Mouse (Mus musculus) CH12.LX (cell line): ENCODE results near the gene Gon7. TPM values are rescaled to one million over a fixed set of nuclear protein-coding genes. Genes with fewer than 3 reads are reported as not detected.

Experiments
- DNase-seq: peaks from one replicate; pipeline ENCODE4 v3.0.0-alpha.2; 2013; ENCODE audit errors: extremely low read depth
- H3K27ac ChIP-seq: 2 replicates; pipeline ENCODE4 v1.5.1; 2012; ENCODE audit warnings: low read depth, mild to moderate bottlenecking, control low read depth, moderate library complexity; ENCODE audit not compliant: insufficient read depth
- H3K27me3 ChIP-seq: replicated peaks from 2 replicates; pipeline ENCODE3; 2012; ENCODE audit warnings: inconsistent platforms
- H3K36me3 ChIP-seq, 2 experiments: replicated peaks in 1 of 2; 2 replicates each; pipeline versions ENCODE3 to v1.6.1; 2012; ENCODE audit warnings: inconsistent platforms in 1 of 2, low read length in 1 of 2, mild to moderate bottlenecking in 1 of 2, mixed read lengths in 1 of 2, moderate library complexity in 1 of 2; ENCODE audit not compliant: control insufficient read depth in 1 of 2, insufficient read depth in 1 of 2
- H3K4me1 ChIP-seq, 2 experiments: 2 replicates each; pipeline ENCODE4 v1.6.1; 2012; ENCODE audit warnings: inconsistent platforms in 1 of 2, moderate library complexity in 1 of 2; ENCODE audit not compliant: insufficient read depth in 2 of 2, control insufficient read depth in 1 of 2
- H3K4me2 ChIP-seq: 2 replicates; pipeline ENCODE4 v1.6.1; 2012; ENCODE audit warnings: low read depth, mild to moderate bottlenecking, control low read depth; ENCODE audit not compliant: poor library complexity, insufficient read depth, severe bottlenecking
- H3K4me3 ChIP-seq, 3 experiments: fragments of 150-350 bp in 1 of 3; sonication (generic) in 1 of 3; replicated peaks in 1 of 3; 2 replicates each; pipeline versions ENCODE3 to v1.5.1; 2011 to 2012; ENCODE audit warnings: low read depth in 2 of 3, low read length in 2 of 3, mild to moderate bottlenecking in 2 of 3, moderate library complexity in 2 of 3, control low read depth in 1 of 3, improper control_type of control experiment in 1 of 3, inconsistent platforms in 1 of 3, mixed read lengths in 1 of 3; ENCODE audit not compliant: poor library complexity in 1 of 3
- H3K79me2 ChIP-seq: replicated peaks from 2 replicates; pipeline ENCODE4 v1.6.1; 2012; ENCODE audit warnings: mild to moderate bottlenecking, moderate library complexity; ENCODE audit not compliant: control insufficient read depth, poor library complexity, insufficient read depth, severe bottlenecking; ENCODE audit errors: extremely low read depth
- H3K9ac ChIP-seq: 2 replicates; pipeline ENCODE4 v1.6.1; 2012; ENCODE audit warnings: low read depth, mild to moderate bottlenecking, control low read depth, moderate library complexity; ENCODE audit not compliant: insufficient read depth
- H3K9me3 ChIP-seq: replicated peaks from 2 replicates; pipeline ENCODE3; 2012; ENCODE audit warnings: low read length, inconsistent platforms, mixed read lengths
- E2F4 ChIP-seq: IDR thresholded peaks from 2 replicates; pipeline ENCODE4 v1.6.1; 2011; ENCODE audit warnings: low read depth, low read length, improper control_type of control experiment; ENCODE audit not compliant: insufficient replicate concordance
- EP300 ChIP-seq: IDR thresholded peaks from 2 replicates; pipeline ENCODE4 v1.6.1; 2011; ENCODE audit warnings: low read length, improper control_type of control experiment
- ETS1 ChIP-seq: conservative IDR thresholded peaks from 2 replicates; pipeline ENCODE4 v1.6.1; 2012; ENCODE audit warnings: low read depth, mild to moderate bottlenecking, inconsistent platforms, low read length, improper control_type of control experiment, moderate library complexity
- GABPA ChIP-seq: IDR thresholded peaks from 2 replicates; pipeline ENCODE4 v1.6.1; 2012; ENCODE audit warnings: low read depth, low read length, improper control_type of control experiment, inconsistent platforms; ENCODE audit not compliant: insufficient replicate concordance
- MAFK ChIP-seq: IDR thresholded peaks from 2 replicates; pipeline ENCODE4 v1.6.1; 2011; ENCODE audit warnings: low read length, improper control_type of control experiment; ENCODE audit not compliant: insufficient replicate concordance
- MAX ChIP-seq: IDR thresholded peaks from 2 replicates; pipeline ENCODE4 v1.6.1; 2011; ENCODE audit warnings: low read length, improper control_type of control experiment
- MEF2A ChIP-seq: IDR thresholded peaks from 2 replicates; pipeline ENCODE4 v1.6.1; 2014; ENCODE audit warnings: low read depth, mild to moderate bottlenecking, inconsistent platforms, low read length, improper control_type of control experiment, borderline replicate concordance
- MXI1 ChIP-seq: IDR thresholded peaks from 2 replicates; pipeline ENCODE4 v1.6.1; 2011; ENCODE audit warnings: mild to moderate bottlenecking, low read depth, low read length, improper control_type of control experiment
- MYC ChIP-seq: IDR thresholded peaks from 2 replicates; pipeline ENCODE4 v1.6.1; 2011; ENCODE audit warnings: low read depth, mild to moderate bottlenecking, improper control_type of control experiment, low read length
- RCOR1 ChIP-seq: conservative IDR thresholded peaks from 2 replicates; pipeline ENCODE4 v1.6.1; 2012; ENCODE audit warnings: low read depth, mild to moderate bottlenecking, inconsistent platforms, low read length, improper control_type of control experiment
- ZC3H11A ChIP-seq: IDR thresholded peaks from 2 replicates; pipeline ENCODE4 v1.6.1; 2012; ENCODE audit warnings: low read depth, mild to moderate bottlenecking, inconsistent platforms, low read length, improper control_type of control experiment
- ZNF384 ChIP-seq: IDR thresholded peaks from 2 replicates; pipeline ENCODE4 v1.6.1; 2012; ENCODE audit warnings: low read depth, low read length, improper control_type of control experiment, inconsistent platforms
- dilution Hi-C: fragments of 300-500 bp; cut with MboI; formaldehyde crosslinking; loops from 2 replicates; pipeline ENCODE4 v1.14.3; 2020; ENCODE audit warnings: low sequenced_read_pairs; ENCODE audit not compliant: extremely low pct_unique_long_range_greater_than_20kb, extremely low pct_ligation_motif_present
- in situ Hi-C: fragments of 300-500 bp; cut with MboI; formaldehyde crosslinking; loops from 3 replicates; pipeline ENCODE4 v1.14.3; 2019; ENCODE audit warnings: low sequenced_read_pairs, low pct_ligation_motif_present, low pct_unique_long_range_greater_than_20kb, mixed read lengths
- polyA plus RNA-seq: library from polyadenylated mRNA; unstranded; fragments of >175 nt; gene quantifications from 2 replicates; pipeline ENCODE4 v1.2.1, GENCODE M21; 2012; ENCODE audit warnings: low read depth; ENCODE audit not compliant: insufficient read length
- total RNA-seq, 2 experiments: library from RNA; depleted of rRNA; stranded (reverse); fragments of 300-350 nt in 1 of 2; fragments of >200 nt in 1 of 2; gene quantifications; 2 replicates each; pipeline ENCODE4 v1.2.3; 2012 to 2014

Gene Gon7
- total and polyA plus RNA-seq, 3 experiments, result 20.9 to 30.0 (median 21.1) TPM

DNA sequence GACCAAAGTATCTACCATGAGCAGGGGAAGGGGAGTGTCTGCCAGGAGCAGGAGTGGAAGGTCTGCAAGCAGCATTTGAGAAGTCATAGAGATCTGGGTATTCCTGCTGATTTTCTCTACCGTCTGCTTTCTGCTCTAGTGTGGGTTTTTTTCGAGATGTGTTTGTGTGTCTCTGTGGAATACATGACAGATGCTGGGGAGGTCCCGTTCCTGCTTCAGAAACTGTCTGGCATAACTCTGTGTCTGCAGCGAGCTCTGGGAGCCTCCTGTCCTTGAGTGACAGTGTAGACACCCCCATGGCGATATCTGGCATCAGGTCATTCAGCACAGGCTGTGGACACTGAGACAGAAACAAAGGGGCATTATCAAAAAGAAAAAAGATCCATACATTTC lies 28.0 kb upstream of the Gon7 start:
- H3K27me3 ChIP-seq, result no peaks in the 10 kb centered on the region
- TF ChIP-seq RCOR1 (no peak), EP300 (no peak)
- peaks cover 0 to 16% of the 10 kb centered on the region in 2 experiments; a peak in 2 of 4 replicates for H3K4me1 ChIP-seq
- no peak overlapping the region for H3K4me3 ChIP-seq
- H3K4me2 ChIP-seq, result no peak overlapping the region
- dilution Hi-C loops, result no loop called here
- in situ Hi-C loops, result no loop called here
- no peak overlapping the region for H3K9ac ChIP-seq
- DNase-seq, result no peak
- H3K27ac ChIP-seq, result no peak overlapping the region
- H3K9me3 ChIP-seq, result no peaks in the 10 kb centered on the region
- H3K79me2 ChIP-seq, result no peaks in the 10 kb centered on the region
- H3K36me3 ChIP-seq, result peaks cover 27 to 62% of the 10 kb centered on the region in 2 experiments

DNA sequence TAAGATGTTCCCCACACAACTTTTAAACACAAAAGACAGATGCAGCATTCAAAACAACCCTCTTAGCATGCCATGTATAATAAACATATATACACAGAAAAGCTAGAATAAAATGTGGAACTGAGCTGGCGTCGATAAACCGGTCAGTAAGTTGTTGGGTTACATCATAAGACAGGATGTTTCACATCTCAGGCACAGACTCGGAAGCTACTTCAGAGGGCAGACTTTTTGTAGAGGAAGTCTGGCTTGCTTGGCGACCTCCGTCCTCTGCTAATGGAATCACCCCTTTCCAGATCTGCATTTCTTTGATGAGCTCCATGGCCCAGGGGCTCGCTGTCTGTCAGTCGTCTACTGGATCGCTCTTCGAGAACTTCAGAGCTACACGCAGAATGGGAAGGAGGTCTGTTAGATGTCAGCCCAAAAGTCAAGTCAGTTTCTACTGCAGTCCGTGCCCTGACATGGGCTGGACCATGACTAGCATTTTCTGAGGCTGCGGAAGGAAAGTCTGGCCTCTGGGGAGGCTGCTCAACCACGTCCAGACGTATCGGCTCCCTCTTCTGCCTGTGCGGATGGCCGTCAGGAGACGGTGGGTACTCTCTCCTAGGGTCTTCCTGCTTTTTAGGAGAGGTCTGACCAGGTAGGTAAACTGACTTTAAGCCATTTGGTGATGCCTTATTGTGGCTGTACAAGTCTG lies 27.4 kb upstream of the Gon7 start:
- H3K36me3 ChIP-seq, result peaks cover 22 to 59% of the 10 kb centered on the region in 2 experiments

DNA sequence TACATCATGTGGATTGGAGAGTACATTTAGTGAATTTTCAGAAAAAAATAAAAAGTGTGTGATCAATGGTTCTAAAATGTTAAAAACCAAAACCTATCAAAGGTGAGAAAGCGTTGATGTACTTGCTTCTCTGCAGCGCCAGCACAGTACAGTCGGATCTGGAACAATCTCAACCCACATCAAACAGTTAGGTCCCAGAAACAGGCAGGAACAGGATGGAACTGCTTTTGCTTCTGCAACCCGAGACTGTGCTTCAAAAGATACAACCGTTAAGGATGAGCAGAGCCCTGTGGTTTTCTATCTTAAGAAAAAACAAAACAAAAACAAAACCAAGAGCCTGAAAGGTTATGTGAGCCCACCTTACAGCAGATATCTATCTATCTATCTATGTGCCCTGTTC lies 25.2 kb upstream of the Gon7 start:
- Histone ChIP-seq H3K36me3 (peaks cover 16 to 58% of the 10 kb centered on the region in 2 experiments), H3K79me2 (no peaks in the 10 kb centered on the region), H3K4me2 (no peak overlapping the region), H3K4me1 (peaks cover 0 to 16% of the 10 kb centered on the region in 2 experiments; a peak in 2 of 4 replicates), H3K27ac (no peak overlapping the region), H3K27me3 (no peaks in the 10 kb centered on the region), H3K9ac (no peak overlapping the region), H3K9me3 (no peaks in the 10 kb centered on the region), H3K4me3 (no peak overlapping the region)
- dilution Hi-C loops, result no loop called here
- TF ChIP-seq RCOR1 (no peak), MEF2A (no peak), GABPA (no peak), MAX (no peak), ZC3H11A (no peak), ETS1 (no peak)
- DNase-seq, result no peak
- in situ Hi-C loops, result no loop called here

More for the DNA sequence above, 27.4 kb upstream of the Gon7 start:
- in situ Hi-C loops (no loop called here), dilution Hi-C loops (no loop called here)
- TF ChIP-seq MAFK (no peak), MXI1 (no peak), MYC (no peak), ZNF384 (no peak), ZC3H11A (no peak), E2F4 (no peak)
- no peak overlapping the region for H3K27ac ChIP-seq
- H3K4me1 ChIP-seq, result peaks cover 0 to 16% of the 10 kb centered on the region in 2 experiments; a peak in 2 of 4 replicates
- H3K27me3 ChIP-seq, result no peaks in the 10 kb centered on the region
- no peaks in the 10 kb centered on the region for H3K79me2 ChIP-seq
- H3K4me3 ChIP-seq, result no peak overlapping the region
- no peak overlapping the region for H3K9ac ChIP-seq
- no peak overlapping the region for H3K4me2 ChIP-seq
- no peak for DNase-seq
- H3K9me3 ChIP-seq, result no peaks in the 10 kb centered on the region
